35 mouse cellular contexts compared by ENCODE assay signal in genomic region chr1:121477716-121478115, GRCm38 (mm10). TPM values are rescaled to one million over a fixed set of nuclear protein-coding genes. Genes with fewer than 3 reads are reported as not detected.
DNase-seq lines count a peak whose midpoint lies in the region; TF ChIP-seq lines count a peak whose summit lies in the region.
"Had no signal": no experiment of that assay in that cellular context is flagged by ENCODE, and none has a peak within 500 bp of the region (broad histone marks: within the 10 kb centered on the region; RNA-seq: fewer than 3 reads in every experiment).

No protein-coding gene starts in this region.

- 78% methylated on average over 5 of the region's 5 CpGs for WGBS in bone marrow, adult 2 months

- DNase-seq in layer of hippocampus, adult 2 months (ENCODE audit: low spot score in 2 of 2): no peak
- DNase-seq in layer of hippocampus, postnatal 36 days: no peak
- DNase-seq in thymus, adult 18-20 months: peak; percentile 74 to 82
- DNase-seq in thymus, postnatal 25 days: peak; percentile 80
- no peak for DNase-seq in gastrocnemius, adult 18-20 months (ENCODE audit: low spot score)
- DNase-seq in frontal cortex, postnatal 14 days (ENCODE audit: low spot score in 2 of 2): no peak
- DNase-seq: adrenal gland, postnatal 36 days; cerebellum, adult 2 months; cerebellum, postnatal 25 days; gastrocnemius, postnatal 36 days; heart, postnatal 36 days; kidney, postnatal 14 days; lung, postnatal 36 days; retina, postnatal 1 day; right cerebral cortex, postnatal 14 days had no signal

- peak overlapping the region; percentile 90 for H3K27ac ChIP-seq in layer of hippocampus, adult 2 months
- H3K27ac ChIP-seq in bone marrow, adult 2 months (ENCODE audit: control insufficient read depth, insufficient read depth, low read depth, low read length, poor library complexity): peak overlapping the region; percentile 14; the same call in 1 of the 2 replicates
- H3K27ac ChIP-seq: embryonic facial prominence, embryonic 10.5 days; embryonic facial prominence, embryonic 15.5 days; forebrain, embryonic 13.5 days; hindbrain, embryonic 12.5 days; hindbrain, postnatal 0 days; intestine, embryonic 15.5 days; limb, embryonic 10.5 days; limb, embryonic 15.5 days; liver, embryonic 14.5 days; lung, embryonic 15.5 days; midbrain, embryonic 13.5 days; neural tube, embryonic 13.5 days; stomach, embryonic 15.5 days had no signal

- TF ChIP-seq CTCF in layer of hippocampus, adult 2 months (conservative IDR thresholded peaks at IDR 0.05): no peak
- no peak for TF ChIP-seq CTCF in bone marrow, adult 2 months (IDR thresholded peaks at IDR 0.05; ENCODE audit: control insufficient read depth, insufficient read depth, low read length)

- no peak overlapping the region for H3K4me3 ChIP-seq in layer of hippocampus, adult 2 months
- no peak overlapping the region for H3K4me3 ChIP-seq in bone marrow, adult 2 months (replicated peaks; ENCODE audit: control insufficient read depth, low read depth, low read length)
- H3K4me3 ChIP-seq: embryonic facial prominence, embryonic 10.5 days; embryonic facial prominence, embryonic 15.5 days; forebrain, embryonic 13.5 days; gastrocnemius, adult 2 months; hindbrain, embryonic 12.5 days; intestine, embryonic 15.5 days; limb, embryonic 10.5 days; limb, embryonic 15.5 days; lung, embryonic 15.5 days; megakaryocyte, embryonic 14.5 days; midbrain, embryonic 13.5 days; neural tube, embryonic 13.5 days; stomach, embryonic 15.5 days had no signal

- peaks cover 3% of the 10 kb centered on the region; the same call in 1 of the 2 replicates for H3K4me1 ChIP-seq in bone marrow, adult 2 months (ENCODE audit: control insufficient read depth, insufficient read depth, low read length)
- H3K4me1 ChIP-seq: embryonic facial prominence, embryonic 10.5 days; embryonic facial prominence, embryonic 15.5 days; forebrain, embryonic 13.5 days; hindbrain, embryonic 12.5 days; intestine, embryonic 15.5 days; limb, embryonic 10.5 days; limb, embryonic 15.5 days; lung, embryonic 15.5 days; midbrain, embryonic 13.5 days; neural tube, embryonic 13.5 days; stomach, embryonic 15.5 days had no signal

- TF ChIP-seq POLR2A in bone marrow, adult 2 months (IDR thresholded peaks at IDR 0.05; ENCODE audit: borderline replicate concordance, control insufficient read depth, low read depth, low read length): no peak

RNA-seq across cellular contexts. Expression of gene Ccdc93, which starts 46.9 kb away (rescaled TPM):
- total RNA-seq in layer of hippocampus, adult 2 months (2021): 10 to 100 TPM; 30.1 to 32.4 TPM
- total RNA-seq in layer of hippocampus, postnatal 36 days (2021): 10 to 100 TPM; 32.7 to 35.9 TPM
- 3.5 and 4.7 TPM in 2 replicates for polyA plus RNA-seq in bone marrow, adult 2 months (2011; ENCODE audit: insufficient read depth, insufficient read length, low replicate concordance, missing spikeins)
- 1 to 10 TPM; 8.3 to 8.9 TPM for total RNA-seq in gastrocnemius, adult 18-20 months (2021)

RNA-seq across cellular contexts. Expression of gene Htr5b, which starts 50.5 kb away (rescaled TPM):
- 1 to 10 TPM; 8.0 to 9.5 TPM for total RNA-seq in layer of hippocampus, adult 2 months (2021)
- total RNA-seq in layer of hippocampus, postnatal 36 days (2021): 1 to 10 TPM; 8.7 to 9.8 TPM
- polyA plus RNA-seq in bone marrow, adult 2 months (2011; ENCODE audit: insufficient read depth, insufficient read length, low replicate concordance, missing spikeins): not detected in 2 replicates
- total RNA-seq in gastrocnemius, adult 18-20 months (2021): not detected
- total RNA-seq: adrenal gland, adult 18-20 months; adrenal gland, postnatal 36 days; gastrocnemius, adult 2 months; gastrocnemius, postnatal 36 days; heart, adult 8-10 months; heart, postnatal 36 days had no signal
- polyA plus RNA-seq: forebrain, embryonic 13.5 days; heart, embryonic 14.5 days; hindbrain, embryonic 12.5 days; liver, embryonic 14.5 days; lung, embryonic 15.5 days; small intestine, adult 2 months had no signal

Comparison
In these comparisons a context has a peak if more than half of its experiments do, and no peak if none do; other contexts are left out.
1. DNase-seq: peak in thymus, adult 18-20 months (2 of 2) and thymus, postnatal 25 days (single experiment); none in layer of hippocampus, adult 2 months (0 of 2), layer of hippocampus, postnatal 36 days (0 of 2), gastrocnemius, adult 18-20 months (single experiment) and frontal cortex, postnatal 14 days (0 of 2).
2. RNA of gene Htr5b, which starts 50.5 kb away (total RNA-seq): 8.7 to 9.8 TPM in layer of hippocampus, postnatal 36 days and 8.0 to 9.5 TPM in layer of hippocampus, adult 2 months; not detected in gastrocnemius, adult 18-20 months; every median in the first group is over 4 times any median in the second.